In the genomic region with DNA sequence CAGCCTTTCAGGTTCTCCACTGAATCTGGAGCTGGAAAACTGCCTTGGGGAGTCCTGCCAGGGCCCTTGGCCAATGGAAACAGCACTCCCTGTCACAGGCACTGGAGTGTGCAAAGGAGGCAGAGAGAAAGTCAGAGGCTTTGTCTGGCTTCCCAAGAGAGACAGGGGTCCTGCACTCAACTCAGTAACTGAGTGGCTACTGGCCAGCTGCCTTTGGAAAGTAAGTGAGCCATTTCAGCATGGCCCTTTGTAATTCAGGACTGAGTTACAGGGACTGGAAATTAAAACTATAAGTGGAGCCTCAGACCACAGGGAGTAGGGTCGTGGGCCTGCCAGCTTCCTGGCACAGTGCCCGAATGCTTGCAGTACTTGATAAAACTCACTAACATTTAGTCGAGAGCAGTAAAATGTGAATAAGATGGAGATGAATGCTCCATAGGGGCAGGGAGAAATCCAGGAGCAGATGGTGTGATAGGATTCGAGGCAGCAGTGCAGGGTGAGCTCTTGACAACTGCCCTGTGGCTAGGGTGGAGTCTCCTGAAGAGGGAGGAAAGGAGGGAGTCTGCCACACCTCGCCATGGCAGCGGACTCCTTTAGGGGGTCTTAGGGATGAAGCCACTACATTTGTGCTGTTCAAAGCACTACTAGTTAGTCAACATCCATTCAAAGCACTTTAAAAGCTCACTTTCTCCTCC, we compare ENCODE assay signal across 8 mouse cellular contexts. TPM values are rescaled to one million over a fixed set of nuclear protein-coding genes. Genes with fewer than 3 reads are reported as not detected.
DNase-seq lines count a peak whose midpoint lies in the region; ATAC-seq and TF ChIP-seq lines count a peak whose summit lies in the region.

No protein-coding gene starts in this region.

- 43% methylated on average over 6 of the region's 6 CpGs for WGBS in intestine, embryonic 15.5 days
- 35% methylated on average over 6 of the region's 6 CpGs for WGBS in midbrain, embryonic 15.5 days
- WGBS in liver, postnatal 0 days (ENCODE audit: insufficient replicate concordance), result 39% methylated on average over 6 of the region's 6 CpGs

- peak; percentile 77 for ATAC-seq in intestine, embryonic 15.5 days
- ATAC-seq in midbrain, embryonic 15.5 days (replicated peaks), result peak; percentile 87
- ATAC-seq in liver, postnatal 0 days, result no peak

- intact Hi-C loops in left cerebral cortex, adult 2 months (cut with DNase I), result no loop called here

- no peak; the same call in 1 of the 2 replicates for TF ChIP-seq CTCF in left cerebral cortex, adult 2 months (IDR thresholded peaks at IDR 0.05)
- no peak for TF ChIP-seq CTCF in liver, postnatal 0 days (IDR thresholded peaks at IDR 0.05; ENCODE audit: low read depth)

- H3K27ac ChIP-seq in intestine, embryonic 15.5 days, result no peak overlapping the region; the same call in none of the 2 replicates
- H3K27ac ChIP-seq in left cerebral cortex, adult 2 months, result no peak overlapping the region
- H3K27ac ChIP-seq in midbrain, embryonic 15.5 days, result peak overlapping the region; percentile 51
- no peak overlapping the region for H3K27ac ChIP-seq in liver, postnatal 0 days (ENCODE audit: low read depth)

- no peaks in the 10 kb centered on the region for H3K9me3 ChIP-seq in intestine, embryonic 15.5 days
- no peaks in the 10 kb centered on the region; the same call in 1 of the 2 replicates for H3K9me3 ChIP-seq in midbrain, embryonic 15.5 days
- H3K9me3 ChIP-seq in liver, postnatal 0 days (ENCODE audit: low read length), result no peaks in the 10 kb centered on the region

- DNase-seq in adrenal gland, adult 2 months, result peak; percentile 75
- peak; percentile 97 to 98 for DNase-seq in cerebellum, postnatal 14 days
- peak; percentile 91 for DNase-seq in gastrocnemius, postnatal 25 days
- DNase-seq in left cerebral cortex, adult 2 months (ENCODE audit: extremely low spot score in 1 of 2, low spot score in 2 of 2), result peak; percentile 61 to 74
- DNase-seq in urinary bladder, adult 2 months (ENCODE audit: low spot score), result peak; percentile 36
- DNase-seq in liver, postnatal 0 days, result no peak

- H3K27me3 ChIP-seq in intestine, embryonic 15.5 days (replicated peaks), result no peaks in the 10 kb centered on the region
- no peaks in the 10 kb centered on the region for H3K27me3 ChIP-seq in midbrain, embryonic 15.5 days (replicated peaks)
- H3K27me3 ChIP-seq in liver, postnatal 0 days (ENCODE audit: insufficient read depth, low read length), result no peaks in the 10 kb centered on the region

- TF ChIP-seq EP300 in liver, postnatal 0 days (IDR thresholded peaks at IDR 0.05; ENCODE audit: low read depth), result no peak

- peaks cover 6% of the 10 kb centered on the region; the same call in 1 of the 2 replicates for H3K4me1 ChIP-seq in intestine, embryonic 15.5 days (replicated peaks)
- H3K4me1 ChIP-seq in midbrain, embryonic 15.5 days, result peaks cover 13% of the 10 kb centered on the region
- no peaks in the 10 kb centered on the region for H3K4me1 ChIP-seq in liver, postnatal 0 days (ENCODE audit: insufficient read depth)

- no peak overlapping the region for H3K4me2 ChIP-seq in intestine, embryonic 15.5 days (replicated peaks)
- H3K4me2 ChIP-seq in midbrain, embryonic 15.5 days, result no peak overlapping the region
- H3K4me2 ChIP-seq in liver, postnatal 0 days (ENCODE audit: low read depth, low read length), result no peak overlapping the region

- no peak overlapping the region for H3K9ac ChIP-seq in intestine, embryonic 15.5 days
- no peak overlapping the region for H3K9ac ChIP-seq in midbrain, embryonic 15.5 days
- no peak overlapping the region for H3K9ac ChIP-seq in liver, postnatal 0 days (replicated peaks)

- H3K36me3 ChIP-seq in intestine, embryonic 15.5 days, result no peaks in the 10 kb centered on the region
- H3K36me3 ChIP-seq in midbrain, embryonic 15.5 days (replicated peaks), result no peaks in the 10 kb centered on the region
- no peaks in the 10 kb centered on the region for H3K36me3 ChIP-seq in liver, postnatal 0 days (replicated peaks; ENCODE audit: insufficient read depth, low read length)

- no peak overlapping the region for H3K4me3 ChIP-seq in intestine, embryonic 15.5 days (replicated peaks)
- no peak overlapping the region for H3K4me3 ChIP-seq in left cerebral cortex, adult 2 months
- no peak overlapping the region for H3K4me3 ChIP-seq in midbrain, embryonic 15.5 days
- H3K4me3 ChIP-seq in liver, postnatal 0 days (ENCODE audit: low read depth, low read length), result no peak overlapping the region

RNA-seq across cellular contexts. Expression of a gene that starts 35.4 kb away (rescaled TPM):
- total RNA-seq in adrenal gland, adult 2 months (2021), result 100 to 1,000 TPM; 179 to 264 TPM
- 38.0 and 44.3 TPM in 2 replicates for polyA plus RNA-seq in adrenal gland, adult 2 months (2012; rRNA removed)
- 1 to 10 TPM; 4.8 to 9.1 TPM for total RNA-seq in gastrocnemius, postnatal 25 days (2021)
- 3.5 and 4.4 TPM in 2 replicates for polyA plus RNA-seq in intestine, embryonic 15.5 days (2015; fragmentation: Nextera tagmentation; extraction: Ambion mirVana)
- 1 to 10 TPM; 2.3 to 2.9 TPM for total RNA-seq in left cerebral cortex, adult 2 months (2021)
- 18.0 and 18.1 TPM in 2 replicates for polyA plus RNA-seq in midbrain, embryonic 15.5 days (2015; fragmentation: Nextera tagmentation; extraction: Ambion mirVana)
- polyA plus RNA-seq in urinary bladder, adult 2 months (2012; rRNA removed), result 3.3 and 4.7 TPM in 2 replicates
- 0.67 and 0.72 TPM in 2 replicates for polyA plus RNA-seq in liver, postnatal 0 days (2015; fragmentation: Nextera tagmentation; extraction: Ambion mirVana)
